Mouse (Mus musculus) cerebellum, postnatal 14 days (tissue): ENCODE measurements around the gene Map3k1.

Experiments
- DNase-seq, 2 experiments: peaks; one replicate each; pipeline ENCODE4 v3.0.0; 2021; ENCODE audit warnings: mixed read lengths in 2 of 2

Gene Map3k1

DNA sequence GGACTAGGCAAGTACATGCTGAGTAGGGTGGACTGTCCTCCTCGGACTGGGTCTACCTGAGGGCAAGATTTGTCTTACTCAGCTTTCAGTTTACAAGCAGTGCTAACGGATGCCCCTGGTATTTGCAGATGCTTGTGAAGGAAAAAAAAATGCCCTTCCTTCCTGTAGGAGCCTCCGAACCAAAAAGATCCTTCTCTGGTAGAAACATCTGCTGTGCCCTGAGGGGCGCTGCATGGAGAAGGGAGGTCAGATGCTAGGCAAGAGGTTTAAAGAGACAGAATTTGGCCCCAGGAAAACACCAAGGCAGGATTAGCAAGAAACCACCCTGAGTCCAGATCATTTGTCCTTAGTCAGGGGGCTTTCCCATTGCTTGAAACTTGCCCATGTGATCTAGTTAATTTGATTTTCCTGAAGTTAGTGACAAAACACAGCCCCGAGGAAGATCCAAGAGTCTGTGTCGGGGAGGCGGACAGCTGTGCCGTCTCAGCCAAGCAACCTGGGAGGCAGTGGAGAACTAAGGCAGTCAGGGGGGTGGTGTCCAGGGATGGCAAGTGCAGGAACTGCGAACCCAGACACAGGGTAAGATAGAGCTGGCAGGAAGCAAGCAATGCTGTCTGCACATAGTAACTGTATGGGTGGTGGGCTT lies 19.2 kb downstream of the Map3k1 start:
- peak in 1 of 2 experiments; percentile 21 for DNase-seq

DNA sequence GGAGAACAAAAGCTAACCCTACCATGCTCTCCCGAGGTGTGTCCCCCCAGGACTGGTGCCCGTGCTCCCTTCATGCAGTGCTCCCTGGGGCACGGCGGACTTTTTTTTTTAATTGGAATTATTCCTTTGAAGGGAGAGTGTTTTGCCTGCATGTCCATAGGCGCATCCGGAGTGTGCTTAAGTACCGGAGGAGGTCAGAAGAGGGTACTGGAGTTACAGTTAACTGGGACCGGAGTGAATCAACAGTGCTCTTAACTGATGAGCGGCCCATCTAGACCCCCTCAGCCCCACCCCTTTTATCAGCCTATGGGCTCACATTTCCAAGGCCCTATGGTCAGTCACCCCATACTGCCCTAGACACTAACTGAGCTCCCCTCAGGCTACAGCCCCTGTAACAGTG lies 19.9 kb downstream of the Map3k1 start:
- DNase-seq, result peak in 1 of 2 experiments; percentile 15

DNA sequence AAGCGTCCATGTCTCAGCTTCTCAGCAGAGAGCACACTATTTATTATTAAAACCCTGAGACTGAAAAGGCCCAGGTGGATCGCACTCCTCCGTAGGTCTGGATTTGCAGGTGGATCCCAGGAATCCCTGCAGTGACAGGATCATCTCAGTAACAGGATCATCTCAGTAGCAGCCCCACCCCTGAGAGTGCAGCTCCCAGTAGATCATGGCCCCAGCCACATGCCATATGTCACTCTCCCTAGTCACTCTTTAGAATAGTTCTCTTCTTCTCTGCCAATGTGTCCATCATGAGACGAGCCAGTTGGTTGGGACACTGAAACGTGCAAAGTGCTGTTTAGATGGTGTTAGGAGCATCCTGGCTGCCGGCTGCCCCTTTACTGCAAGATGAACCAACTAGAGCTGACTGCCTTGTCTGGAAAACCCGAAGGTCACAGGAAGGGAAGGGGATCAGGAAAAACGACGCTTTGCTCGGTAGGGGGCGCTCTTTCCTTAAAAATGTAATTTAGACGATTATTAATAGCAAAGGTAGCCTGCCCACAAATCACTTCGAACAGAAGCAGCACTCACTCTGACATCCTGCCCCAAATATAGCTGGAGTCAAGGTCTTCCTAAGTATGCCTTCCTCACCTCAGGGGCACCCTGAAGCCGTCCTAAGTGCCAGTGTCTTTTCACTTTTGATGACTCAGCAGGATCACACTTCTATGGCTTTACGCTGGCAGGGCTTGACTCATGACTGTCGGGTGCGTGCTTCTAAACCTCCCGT lies 20.8 kb downstream of the Map3k1 start:
- DNase-seq, result peak; percentile 90 to 94

GRCm38 (mm10) chr13:111786584-111786983 lies 22.2 kb downstream of the Map3k1 start:
- peak in 1 of 2 experiments; percentile 46 for DNase-seq

DNA sequence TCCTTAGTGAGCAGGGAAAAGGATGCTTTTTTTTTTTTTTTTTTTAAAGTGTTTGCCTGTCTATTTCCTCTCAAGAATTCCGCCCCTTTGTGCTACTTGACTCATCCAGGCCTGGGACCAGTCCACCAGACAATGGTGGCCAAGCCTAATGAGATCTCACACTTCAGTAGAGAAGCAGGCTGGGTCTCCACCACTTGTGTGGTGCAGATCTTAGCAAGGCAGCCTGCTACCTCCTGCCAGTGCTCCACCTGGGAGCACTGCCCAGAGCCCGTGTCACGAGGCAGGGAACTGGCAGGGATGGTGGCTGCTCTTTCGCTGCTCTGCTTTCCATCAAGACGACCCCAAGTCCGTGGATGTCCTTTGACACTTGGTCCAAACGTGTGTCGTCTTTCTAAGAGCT lies 25.3 kb downstream of the Map3k1 start:
- DNase-seq, result peak; percentile 77 to 78

GRCm38 (mm10) chr13:111779471-111779870 lies 29.3 kb downstream of the Map3k1 start:
- DNase-seq, result peak in 1 of 2 experiments; percentile 31

DNA sequence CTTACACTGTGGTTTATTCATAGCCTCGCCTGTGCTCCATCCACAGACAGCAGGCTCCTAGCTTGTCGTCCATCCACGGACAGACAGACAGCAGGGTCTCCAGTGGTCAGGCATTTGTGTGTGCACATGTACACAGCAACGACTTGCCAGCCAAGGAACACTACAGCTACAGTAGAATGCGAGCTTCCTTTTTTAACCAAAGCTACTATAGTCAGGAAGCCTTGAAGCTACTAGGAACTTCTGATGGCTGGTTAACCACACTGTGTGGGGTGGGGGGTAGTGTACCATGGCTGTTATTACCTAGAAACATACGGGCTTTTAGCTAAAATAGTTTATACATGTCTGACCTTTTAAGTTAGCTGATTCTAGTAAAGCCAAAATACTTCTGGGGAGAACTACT lies 30.2 kb downstream of the Map3k1 start:
- no peak for DNase-seq

- peak in 1 of 2 experiments; percentile 41 for DNase-seq
Observed at GRCm38 (mm10) chr13:111777865-111778264, 30.9 kb downstream of the Map3k1 start.

- no peak for DNase-seq
Observed at GRCm38 (mm10) chr13:111777179-111777578, 31.6 kb downstream of the Map3k1 start.

DNA sequence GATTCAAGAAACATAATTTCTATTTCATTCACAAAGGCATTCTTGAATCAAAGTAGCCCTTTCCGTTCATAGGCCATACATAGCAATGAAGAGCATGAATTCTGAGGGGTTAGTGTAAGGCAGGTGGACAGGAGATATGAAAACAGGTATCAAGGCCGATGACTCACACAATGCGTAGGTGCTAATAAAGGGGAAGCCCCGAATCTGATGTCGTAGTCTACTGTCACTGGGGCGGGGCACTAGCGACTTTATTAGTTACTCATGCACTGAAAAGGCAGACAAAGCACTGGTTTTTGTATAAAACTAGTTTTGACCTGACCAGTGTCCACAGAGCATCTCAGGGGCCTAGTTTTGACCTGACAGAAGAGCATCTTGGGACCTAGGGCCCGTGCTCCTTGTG lies 36.7 kb downstream of the Map3k1 start:
- no peak for DNase-seq

- peak; percentile 85 to 86 for DNase-seq
Observed at GRCm38 (mm10) chr13:111771232-111771631, 37.6 kb downstream of the Map3k1 start.

- no peak for DNase-seq
Observed at GRCm38 (mm10) chr13:111770776-111771175, 38.0 kb downstream of the Map3k1 start.

- no peak for DNase-seq
Observed at GRCm38 (mm10) chr13:111762526-111762925, 46.3 kb downstream of the Map3k1 start.

GRCm38 (mm10) chr13:111756986-111757385 lies 51.8 kb downstream of the Map3k1 start:
- no peak for DNase-seq

DNA sequence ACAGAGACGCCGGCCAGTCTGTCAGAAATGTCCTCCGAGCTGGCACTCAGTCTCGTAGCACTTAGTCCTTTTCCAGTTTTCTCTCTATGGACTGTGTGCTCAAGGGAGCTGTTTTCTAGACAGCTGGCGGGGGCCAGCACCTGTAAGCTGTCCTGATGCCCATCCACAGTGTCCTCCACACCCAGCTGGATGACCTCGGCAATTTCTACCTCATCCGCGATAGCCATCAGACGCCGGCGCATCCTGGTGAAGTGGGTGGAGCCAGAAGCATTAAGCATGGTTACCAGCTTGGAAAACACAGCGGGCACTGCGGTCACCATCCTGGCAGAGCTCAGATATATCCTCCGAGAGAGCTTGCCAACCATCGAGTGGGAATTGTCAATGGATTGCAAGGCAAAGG lies 52.9 kb downstream of the Map3k1 start:
- no peak for DNase-seq

- DNase-seq, result no peak
Observed at GRCm38 (mm10) chr13:111755377-111755776, 53.4 kb downstream of the Map3k1 start.

- DNase-seq, result no peak
Observed at GRCm38 (mm10) chr13:111753321-111753720, 55.5 kb downstream of the Map3k1 start.

DNA sequence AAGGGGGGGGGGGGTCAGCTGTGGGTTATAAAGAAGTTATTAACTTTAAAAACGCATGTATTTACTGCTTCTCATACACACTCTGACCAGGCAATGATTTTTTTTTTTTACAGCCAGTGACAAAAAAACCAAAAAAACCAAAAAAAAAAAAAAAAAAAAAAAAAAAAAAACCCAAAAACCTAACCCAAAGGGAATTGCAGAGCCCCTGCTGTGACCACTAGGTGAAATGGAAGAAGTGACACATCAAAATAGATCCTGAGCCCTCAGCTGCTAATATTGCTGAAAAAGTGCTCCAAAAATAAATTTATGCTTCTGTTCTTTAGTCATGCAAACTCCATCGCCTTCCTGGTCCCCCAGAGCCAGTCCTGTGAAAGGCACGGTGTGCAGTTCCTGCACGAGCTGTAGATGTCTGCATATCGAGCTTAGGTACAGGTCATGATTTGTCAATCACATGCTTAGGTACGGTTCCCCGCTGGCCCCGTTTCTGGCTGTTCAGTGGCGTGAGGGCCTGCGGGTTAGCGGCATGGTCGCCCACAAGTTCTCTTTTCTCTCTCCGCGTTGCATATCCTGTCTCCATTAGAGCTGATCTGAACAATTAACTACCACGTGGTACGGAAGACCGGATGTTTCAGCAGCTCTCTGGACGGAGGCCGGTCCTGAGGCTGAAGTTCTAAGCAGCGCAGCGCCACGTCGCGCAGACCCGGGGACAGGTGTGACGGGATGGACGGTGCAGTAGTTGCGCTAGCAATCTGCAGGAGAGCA lies 60.3 kb downstream of the Map3k1 start:
- DNase-seq, result no peak

- DNase-seq, result no peak
Observed at GRCm38 (mm10) chr13:111746831-111747230, 62.0 kb downstream of the Map3k1 start.

DNA sequence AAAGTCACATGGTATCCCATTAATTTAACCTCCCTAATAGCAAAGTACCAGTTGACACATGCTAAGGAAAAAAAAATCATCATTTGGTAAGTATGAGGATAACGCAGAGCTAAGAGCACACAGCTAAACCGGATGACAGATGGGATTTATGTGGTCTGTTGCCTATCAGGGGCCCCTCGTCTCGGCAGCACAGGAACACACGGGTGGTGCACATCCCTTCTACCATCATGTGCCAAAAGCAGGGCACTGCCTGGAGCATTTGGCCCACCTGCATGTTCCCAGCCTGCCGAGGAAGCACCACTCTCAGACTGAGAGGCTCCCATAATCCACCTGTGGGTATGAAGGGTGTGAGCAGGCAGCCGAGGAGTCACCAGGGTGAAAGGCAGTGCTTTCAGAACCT lies 63.6 kb downstream of the Map3k1 start:
- DNase-seq, result peak; percentile 65 to 80

- DNase-seq, result peak in 1 of 2 experiments; percentile 37
Observed at GRCm38 (mm10) chr13:111744233-111745000, 64.4 kb downstream of the Map3k1 start.

DNA sequence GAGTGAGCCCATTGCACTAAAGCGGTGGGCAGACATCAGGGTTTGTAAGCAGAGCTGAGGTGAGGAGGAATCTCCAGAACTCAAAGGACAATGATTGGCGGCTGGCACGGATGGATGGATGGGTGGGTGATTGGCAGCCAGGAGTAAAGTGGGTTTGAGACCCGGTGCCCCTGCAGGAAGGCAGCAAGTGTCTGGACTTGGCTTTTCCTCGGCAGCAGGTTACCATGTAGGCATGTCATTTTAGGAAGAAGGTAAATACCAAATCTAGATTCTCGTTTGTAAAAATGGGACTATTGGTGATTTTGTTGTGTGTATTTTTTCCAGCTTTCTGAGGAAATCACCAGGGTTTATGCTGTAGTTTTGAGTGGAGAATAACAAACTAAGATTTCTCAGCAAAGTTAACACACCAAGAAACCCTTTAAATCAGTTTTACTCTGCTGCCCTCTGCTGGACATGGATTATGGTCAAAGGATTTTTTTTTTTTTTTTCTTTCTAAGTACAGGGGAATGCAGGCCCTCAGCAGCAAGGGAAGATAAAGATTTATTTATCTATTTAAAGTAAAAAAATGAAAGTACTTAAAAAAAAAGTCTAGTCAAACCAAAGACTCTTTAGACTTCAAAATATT lies 66.7 kb downstream of the Map3k1 start:
- DNase-seq, result peak; percentile 83 to 88
